Mouse (Mus musculus) CD4-positive naive resting alpha-beta T cell, adult 57 days (primary cell): ENCODE results near the gene A830031A19Rik. TPM values are rescaled to one million over a fixed set of nuclear protein-coding genes. Genes with fewer than 3 reads are reported as not detected.

ENCODE experiments used
- total RNA-seq: library from RNA; stranded (reverse); gene quantifications from one replicate; pipeline ENCODE4 v1.2.4, GENCODE M21; 2023

Gene A830031A19Rik
- total RNA-seq, result not detected

DNA sequence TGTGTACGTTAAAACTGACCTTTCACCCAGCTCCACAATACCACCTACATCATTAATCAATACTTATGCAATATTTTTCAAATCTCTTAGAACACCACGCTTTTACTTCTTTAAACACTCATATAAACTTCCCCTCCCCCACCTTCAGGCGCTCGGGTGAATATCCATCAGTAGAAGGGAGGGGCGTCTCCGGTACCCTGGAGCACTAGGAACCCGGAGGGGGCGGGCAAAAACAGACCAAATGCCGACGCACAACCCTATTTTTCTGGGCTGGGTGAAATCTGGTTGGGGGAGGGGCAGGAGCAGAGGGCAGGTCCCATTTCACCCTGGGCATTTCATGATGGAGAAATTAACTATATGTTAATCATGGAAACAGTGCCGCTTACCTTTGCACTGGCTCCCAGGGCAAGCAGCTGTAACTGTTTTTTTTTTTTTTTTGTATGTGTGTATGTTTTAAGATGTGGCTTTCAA is at the start of gene A830031A19Rik:
TSS of gene A830031A19Rik (minus strand) at position 421 of the 471 bp plus-strand sequence.

DNA sequence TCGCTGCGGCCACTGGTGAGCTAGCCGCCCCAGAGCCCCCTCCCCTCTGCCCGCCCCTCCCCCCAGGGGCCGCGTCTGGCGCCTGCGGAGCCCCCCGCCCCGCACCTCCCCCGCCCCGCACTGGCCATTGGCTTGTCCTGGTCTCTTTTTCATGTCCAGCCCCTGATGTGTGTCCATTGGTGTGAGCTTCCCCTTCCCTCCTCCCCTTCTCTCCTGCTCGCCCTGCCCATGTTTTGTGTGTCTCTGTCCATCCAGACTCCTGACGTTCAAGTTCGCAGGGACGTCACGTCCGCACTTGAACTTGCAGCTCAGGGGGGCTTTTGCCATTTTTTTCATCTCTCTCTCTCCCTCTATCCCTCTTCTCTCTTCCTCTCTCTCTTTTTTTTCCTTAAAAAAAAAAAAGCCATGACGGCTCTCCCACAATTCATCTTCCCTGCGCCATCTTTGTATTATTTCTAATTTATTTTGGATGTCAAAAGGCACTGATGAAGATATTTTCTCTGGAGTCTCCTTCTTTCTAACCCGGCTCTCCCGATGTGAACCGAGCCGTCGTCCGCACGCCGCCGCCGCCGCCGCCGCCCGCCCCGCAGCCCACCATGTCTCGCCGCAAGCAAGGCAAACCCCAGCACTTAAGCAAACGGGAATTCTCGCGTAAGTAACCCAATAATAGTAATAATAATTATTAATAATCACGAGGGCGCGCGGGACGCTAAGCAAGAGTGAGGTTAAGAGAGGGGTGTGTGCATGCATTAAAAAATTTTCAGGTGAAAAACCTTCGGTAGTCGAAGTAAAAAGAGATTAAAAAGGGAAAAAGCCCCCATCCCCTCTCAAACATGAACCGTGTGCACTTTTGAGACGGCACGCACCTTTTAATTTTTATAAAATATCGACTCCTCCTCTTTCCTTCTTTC is 3.2 kb upstream of the A830031A19Rik start, which contains the start of gene Bcl11a:
TSS of gene Bcl11a (plus strand) at position 262 of the 911 bp plus-strand sequence.

Other genes starting within 250 kb of the A830031A19Rik start
- 32.8 TPM for gene Papolg, start 179.8 kb downstream of the A830031A19Rik start, total RNA-seq
- 8.9 TPM for gene Bcl11a, start 3.0 kb upstream of the A830031A19Rik start, total RNA-seq